Mouse (Mus musculus) CH12.LX (cell line): Measurements from ENCODE around the gene Dars. TPM values are rescaled to one million over a fixed set of nuclear protein-coding genes. Genes with fewer than 3 reads are reported as not detected.
A peak's percentile ranks its signal among the peaks of the same experiment; 100 is the strongest.

Experiments
- DNase-seq: peaks from one replicate; pipeline ENCODE4 v3.0.0-alpha.2; 2013; ENCODE audit errors: extremely low read depth
- H3K27ac ChIP-seq: 2 replicates; pipeline ENCODE4 v1.5.1; 2012; ENCODE audit warnings: low read depth, mild to moderate bottlenecking, control low read depth, moderate library complexity; ENCODE audit not compliant: insufficient read depth
- H3K27me3 ChIP-seq: replicated peaks from 2 replicates; pipeline ENCODE3; 2012; ENCODE audit warnings: inconsistent platforms
- H3K36me3 ChIP-seq, 2 experiments: replicated peaks in 1 of 2; 2 replicates each; pipeline versions ENCODE3 to v1.6.1; 2012; ENCODE audit warnings: inconsistent platforms in 1 of 2, low read length in 1 of 2, mild to moderate bottlenecking in 1 of 2, mixed read lengths in 1 of 2, moderate library complexity in 1 of 2; ENCODE audit not compliant: control insufficient read depth in 1 of 2, insufficient read depth in 1 of 2
- H3K4me1 ChIP-seq, 2 experiments: 2 replicates each; pipeline ENCODE4 v1.6.1; 2012; ENCODE audit warnings: inconsistent platforms in 1 of 2, moderate library complexity in 1 of 2; ENCODE audit not compliant: insufficient read depth in 2 of 2, control insufficient read depth in 1 of 2
- H3K4me2 ChIP-seq: 2 replicates; pipeline ENCODE4 v1.6.1; 2012; ENCODE audit warnings: low read depth, mild to moderate bottlenecking, control low read depth; ENCODE audit not compliant: poor library complexity, insufficient read depth, severe bottlenecking
- H3K4me3 ChIP-seq, 3 experiments: fragments of 150-350 bp in 1 of 3; sonication (generic) in 1 of 3; replicated peaks in 1 of 3; 2 replicates each; pipeline versions ENCODE3 to v1.5.1; 2011 to 2012; ENCODE audit warnings: low read depth in 2 of 3, low read length in 2 of 3, mild to moderate bottlenecking in 2 of 3, moderate library complexity in 2 of 3, control low read depth in 1 of 3, improper control_type of control experiment in 1 of 3, inconsistent platforms in 1 of 3, mixed read lengths in 1 of 3; ENCODE audit not compliant: poor library complexity in 1 of 3
- H3K79me2 ChIP-seq: replicated peaks from 2 replicates; pipeline ENCODE4 v1.6.1; 2012; ENCODE audit warnings: mild to moderate bottlenecking, moderate library complexity; ENCODE audit not compliant: control insufficient read depth, poor library complexity, insufficient read depth, severe bottlenecking; ENCODE audit errors: extremely low read depth
- H3K9ac ChIP-seq: 2 replicates; pipeline ENCODE4 v1.6.1; 2012; ENCODE audit warnings: low read depth, mild to moderate bottlenecking, control low read depth, moderate library complexity; ENCODE audit not compliant: insufficient read depth
- H3K9me3 ChIP-seq: replicated peaks from 2 replicates; pipeline ENCODE3; 2012; ENCODE audit warnings: low read length, inconsistent platforms, mixed read lengths
- BHLHE40 ChIP-seq: IDR thresholded peaks from 2 replicates; pipeline ENCODE4 v1.6.1; 2011; ENCODE audit warnings: mild to moderate bottlenecking, low read depth, low read length, improper control_type of control experiment
- CHD1 ChIP-seq: IDR thresholded peaks from 2 replicates; pipeline ENCODE4 v1.6.1; 2012; ENCODE audit warnings: low read depth, low read length, improper control_type of control experiment, inconsistent platforms
- CHD2 ChIP-seq: IDR thresholded peaks from 2 replicates; pipeline ENCODE4 v1.6.1; 2011; ENCODE audit warnings: low read length, improper control_type of control experiment
- CTCF ChIP-seq, 2 experiments: IDR thresholded peaks in 1 of 2; conservative IDR thresholded peaks in 1 of 2; 2 replicates each; pipeline ENCODE4 v1.5.1; 2011 to 2012; ENCODE audit warnings: low read depth in 2 of 2, low read length in 2 of 2, improper control_type of control experiment in 1 of 2, inconsistent platforms in 1 of 2, mild to moderate bottlenecking in 1 of 2, moderate library complexity in 1 of 2
- E2F4 ChIP-seq: IDR thresholded peaks from 2 replicates; pipeline ENCODE4 v1.6.1; 2011; ENCODE audit warnings: low read depth, low read length, improper control_type of control experiment; ENCODE audit not compliant: insufficient replicate concordance
- ELF1 ChIP-seq: IDR thresholded peaks from 2 replicates; pipeline ENCODE4 v1.6.1; 2014; ENCODE audit warnings: low read depth, mild to moderate bottlenecking, inconsistent platforms, low read length, improper control_type of control experiment
- EP300 ChIP-seq: IDR thresholded peaks from 2 replicates; pipeline ENCODE4 v1.6.1; 2011; ENCODE audit warnings: low read length, improper control_type of control experiment
- GABPA ChIP-seq: IDR thresholded peaks from 2 replicates; pipeline ENCODE4 v1.6.1; 2012; ENCODE audit warnings: low read depth, low read length, improper control_type of control experiment, inconsistent platforms; ENCODE audit not compliant: insufficient replicate concordance
- HCFC1 ChIP-seq: IDR thresholded peaks from 2 replicates; pipeline ENCODE4 v1.6.1; 2012; ENCODE audit warnings: low read depth, mild to moderate bottlenecking, inconsistent platforms, low read length, improper control_type of control experiment
- IRF4 ChIP-seq: IDR thresholded peaks from 2 replicates; pipeline ENCODE4 v1.6.1; 2014; ENCODE audit warnings: low read depth, mild to moderate bottlenecking, inconsistent platforms, low read length, improper control_type of control experiment
- JUN ChIP-seq: IDR thresholded peaks from 2 replicates; pipeline ENCODE4 v1.6.1; 2011; ENCODE audit warnings: low read depth, mild to moderate bottlenecking, low read length, improper control_type of control experiment, moderate library complexity; ENCODE audit not compliant: insufficient read depth
- MAX ChIP-seq: IDR thresholded peaks from 2 replicates; pipeline ENCODE4 v1.6.1; 2011; ENCODE audit warnings: low read length, improper control_type of control experiment
- MAZ ChIP-seq: IDR thresholded peaks from 2 replicates; pipeline ENCODE4 v1.6.1; 2012; ENCODE audit warnings: low read depth, mild to moderate bottlenecking, inconsistent platforms, low read length, improper control_type of control experiment, moderate library complexity
- MEF2A ChIP-seq: IDR thresholded peaks from 2 replicates; pipeline ENCODE4 v1.6.1; 2014; ENCODE audit warnings: low read depth, mild to moderate bottlenecking, inconsistent platforms, low read length, improper control_type of control experiment, borderline replicate concordance
- MXI1 ChIP-seq: IDR thresholded peaks from 2 replicates; pipeline ENCODE4 v1.6.1; 2011; ENCODE audit warnings: mild to moderate bottlenecking, low read depth, low read length, improper control_type of control experiment
- MYC ChIP-seq: IDR thresholded peaks from 2 replicates; pipeline ENCODE4 v1.6.1; 2011; ENCODE audit warnings: low read depth, mild to moderate bottlenecking, improper control_type of control experiment, low read length
- NELFE ChIP-seq: IDR thresholded peaks from 2 replicates; pipeline ENCODE4 v1.6.1; 2011; ENCODE audit warnings: low read depth, low read length, improper control_type of control experiment
- NRF1 ChIP-seq: IDR thresholded peaks from 2 replicates; pipeline ENCODE4 v1.6.1; 2014; ENCODE audit warnings: low read depth, mild to moderate bottlenecking, inconsistent platforms, low read length, improper control_type of control experiment, moderate library complexity
- PAX5 ChIP-seq: IDR thresholded peaks from 2 replicates; pipeline ENCODE4 v1.6.1; 2012; ENCODE audit warnings: low read length, inconsistent platforms, mixed read lengths
- POLR2A ChIP-seq: IDR thresholded peaks from 2 replicates; pipeline ENCODE4 v1.6.1; 2011; ENCODE audit warnings: low read depth, mild to moderate bottlenecking, improper control_type of control experiment, low read length
- POLR2AphosphoS2 ChIP-seq: IDR thresholded peaks from 2 replicates; pipeline ENCODE4 v1.6.1; 2011; ENCODE audit warnings: low read depth, low read length, improper control_type of control experiment
- RAD21 ChIP-seq: IDR thresholded peaks from 2 replicates; pipeline ENCODE4 v1.6.1; 2011; ENCODE audit warnings: low read depth, mild to moderate bottlenecking, low read length, improper control_type of control experiment, moderate library complexity
- SIN3A ChIP-seq: IDR thresholded peaks from 2 replicates; pipeline ENCODE4 v1.6.1; 2012; ENCODE audit warnings: low read length, improper control_type of control experiment, inconsistent platforms
- SMC3 ChIP-seq: IDR thresholded peaks from 2 replicates; pipeline ENCODE4 v1.6.1; 2011; ENCODE audit warnings: low read depth, low read length, improper control_type of control experiment
- TBP ChIP-seq: conservative IDR thresholded peaks from 2 replicates; pipeline ENCODE4 v1.6.1; 2011; ENCODE audit warnings: low read depth, low read length, improper control_type of control experiment
- TCF12 ChIP-seq: IDR thresholded peaks from 2 replicates; pipeline ENCODE4 v1.6.1; 2014; ENCODE audit warnings: low read depth, mild to moderate bottlenecking, inconsistent platforms, low read length, improper control_type of control experiment
- UBTF ChIP-seq: IDR thresholded peaks from 2 replicates; pipeline ENCODE4 v1.6.1; 2012; ENCODE audit warnings: low read depth, mild to moderate bottlenecking, inconsistent platforms, low read length, improper control_type of control experiment, moderate library complexity
- ZMIZ1 ChIP-seq: IDR thresholded peaks from 2 replicates; pipeline ENCODE4 v1.6.1; 2012; ENCODE audit warnings: low read depth, mild to moderate bottlenecking, inconsistent platforms, low read length, improper control_type of control experiment
- dilution Hi-C: fragments of 300-500 bp; cut with MboI; formaldehyde crosslinking; loops from 2 replicates; pipeline ENCODE4 v1.14.3; 2020; ENCODE audit warnings: low sequenced_read_pairs; ENCODE audit not compliant: extremely low pct_unique_long_range_greater_than_20kb, extremely low pct_ligation_motif_present
- in situ Hi-C: fragments of 300-500 bp; cut with MboI; formaldehyde crosslinking; loops from 3 replicates; pipeline ENCODE4 v1.14.3; 2019; ENCODE audit warnings: low sequenced_read_pairs, low pct_ligation_motif_present, low pct_unique_long_range_greater_than_20kb, mixed read lengths
- polyA plus RNA-seq: library from polyadenylated mRNA; unstranded; fragments of >175 nt; gene quantifications from 2 replicates; pipeline ENCODE4 v1.2.1, GENCODE M21; 2012; ENCODE audit warnings: low read depth; ENCODE audit not compliant: insufficient read length
- total RNA-seq, 2 experiments: library from RNA; depleted of rRNA; stranded (reverse); fragments of 300-350 nt in 1 of 2; fragments of >200 nt in 1 of 2; gene quantifications; 2 replicates each; pipeline ENCODE4 v1.2.3; 2012 to 2014

The Dars gene
- total RNA-seq (2012; rRNA removed): 166 and 177 TPM in 2 replicates
- 339 and 375 TPM in 2 replicates for total RNA-seq (2014; rRNA removed)
- 190 and 206 TPM in 2 replicates for polyA plus RNA-seq

DNA sequence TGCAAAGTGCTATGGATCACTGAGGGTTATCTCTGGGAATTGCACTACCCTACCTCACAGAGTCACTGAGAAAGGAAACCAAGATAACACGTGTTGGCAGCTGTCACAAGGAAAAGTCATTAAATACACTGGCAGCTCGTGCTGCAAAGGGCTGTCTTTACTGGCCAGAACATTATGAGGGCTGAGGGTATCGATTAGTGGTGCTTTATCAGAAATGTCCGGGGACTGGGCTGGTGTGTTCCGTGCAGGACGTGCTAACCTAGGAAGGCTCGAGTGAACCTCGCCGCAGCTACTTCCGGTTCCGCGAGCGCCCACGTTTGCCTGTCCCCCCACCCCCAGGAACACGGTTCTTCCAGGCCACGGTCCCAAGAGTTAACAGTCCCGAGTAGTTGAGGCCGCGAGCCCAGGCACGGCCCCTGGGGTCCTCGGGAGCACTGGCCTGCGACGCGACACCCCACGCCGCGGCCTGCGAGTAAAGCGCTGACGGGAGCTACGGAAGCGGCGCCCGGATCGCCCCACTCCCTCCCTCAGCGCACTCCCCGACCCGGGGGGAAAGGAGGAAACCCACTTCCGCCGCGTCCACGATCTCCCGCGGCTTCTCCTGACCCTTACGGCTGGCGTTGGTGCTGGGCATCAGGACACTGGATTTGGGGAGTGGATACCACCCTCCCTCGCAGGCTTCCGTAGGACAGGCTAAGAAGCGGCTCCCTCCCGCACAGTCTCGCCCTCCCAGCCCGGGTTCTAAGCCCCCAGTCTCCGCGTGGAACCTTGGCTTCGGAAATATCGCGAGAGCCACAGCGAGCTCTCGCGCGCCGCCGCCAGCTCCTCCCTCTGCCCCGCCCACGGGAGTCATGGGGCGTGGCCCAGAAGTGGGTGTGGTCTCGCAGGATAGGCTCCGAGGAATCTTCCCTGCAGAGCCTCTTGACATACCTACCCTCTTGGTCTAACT, at the start of gene Dars:
TSS of gene Dars (minus strand) at position 785 of the 949 bp plus-strand sequence.
- DNase-seq: peak; percentile 88
- Histone ChIP-seq H3K79me2 (peaks cover 30% of the 10 kb centered on the region), H3K9ac (peak within 1 kb of the TSS; percentile 84)
- TF ChIP-seq NELFE (peak; percentile 79), MAX (peak; percentile 89), BHLHE40 (peak; percentile 50), HCFC1 (peak; percentile 75), MYC (peak; percentile 96), MEF2A (0 out of 2 replicates have a peak, but pooled peaks have one; percentile 22), TBP (peak; percentile 60), NRF1 (peak; percentile 60; the same call in 1 of the 2 replicates), GABPA (no peak), PAX5 (no peak), EP300 (no peak), ELF1 (peak; percentile 90), E2F4 (0 out of 2 replicates have a peak, but pooled peaks have one; percentile 39), CTCF (conservative IDR thresholded peaks at IDR 0.05 in 1 of 2, IDR thresholded peaks at IDR 0.05 in 1 of 2; ENCODE audit: low read depth in 2 of 2, low read length in 2 of 2) (no peak), SIN3A (peak; percentile 63; the same call in 1 of the 2 replicates), POLR2AphosphoS2 (peak; percentile 67; the same call in 1 of the 2 replicates), MXI1 (peak; percentile 98), SMC3 (no peak), MAZ (0 out of 2 replicates have a peak, but pooled peaks have one; percentile 61), CHD1 (peak; percentile 93), ZMIZ1 (peak; percentile 86; the same call in 1 of the 2 replicates), RAD21 (no peak), UBTF (0 out of 2 replicates have a peak, but pooled peaks have one; percentile 75), IRF4 (0 out of 2 replicates have a peak, but pooled peaks have one; percentile 27), TCF12 (peak; percentile 81), JUN (no peak), CHD2 (peak; percentile 99), POLR2A (peak; percentile 91)
- TF ChIP-seq, all 38 proteins: peak for 21
- H3K36me3 ChIP-seq: peaks cover 7 to 22% of the 10 kb centered on the region in 2 experiments
- H3K9me3 ChIP-seq: no peaks in the 10 kb centered on the region
- no peaks in the 10 kb centered on the region for H3K27me3 ChIP-seq
- H3K4me1 ChIP-seq: peaks cover 3 to 32% of the 10 kb centered on the region in 2 experiments; a peak in 3 of 4 replicates
- peak within 1 kb of the TSS; percentile 84 for H3K4me2 ChIP-seq
- dilution Hi-C loops (no loop called here), in situ Hi-C loops (no loop called here)
- peak within 1 kb of the TSS; percentile 72 to 97 (median 96) for H3K4me3 ChIP-seq
- peak within 1 kb of the TSS; percentile 82 for H3K27ac ChIP-seq
